In the genomic region with DNA sequence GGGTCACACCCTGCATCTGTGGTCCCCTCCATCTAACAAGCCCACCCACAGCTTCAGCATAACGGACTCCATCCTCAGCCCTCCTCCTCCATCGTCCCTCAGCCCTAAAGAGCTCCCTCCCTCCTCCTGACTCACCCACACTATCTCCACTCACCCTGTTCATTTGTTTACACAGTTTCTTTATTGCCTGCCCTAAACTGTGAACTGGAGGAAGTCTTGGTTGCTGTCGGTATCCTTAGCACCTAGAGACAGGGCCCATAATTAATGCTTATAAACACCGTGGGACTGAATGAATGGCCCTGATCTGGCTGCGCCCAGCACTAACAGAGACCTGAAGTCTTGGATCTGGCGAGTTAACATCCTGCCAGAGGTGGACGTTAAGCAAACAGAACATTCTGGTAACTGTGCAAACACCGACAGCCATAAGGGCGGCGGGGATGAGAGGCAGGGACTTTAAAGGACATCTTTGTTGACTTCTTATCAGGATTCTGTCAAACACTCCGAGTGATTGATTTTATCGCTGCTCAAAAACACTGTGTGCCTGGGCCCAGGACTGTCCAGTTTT, we compare ENCODE assay signal across 16 mouse cellular contexts. TPM values are rescaled to one million over a fixed set of nuclear protein-coding genes. Genes with fewer than 3 reads are reported as not detected.
DNase-seq lines count a peak whose midpoint lies in the region; TF ChIP-seq lines count a peak whose summit lies in the region.
"Had no signal": no experiment of that assay in that cellular context is flagged by ENCODE, and none has a peak within 500 bp of the region (broad histone marks: within the 10 kb centered on the region; RNA-seq: fewer than 3 reads in every experiment).

No protein-coding gene starts in this region.

- no peak for DNase-seq in gastrocnemius, adult 2 months
- no peak for DNase-seq in gastrocnemius, postnatal 4 days (ENCODE audit: low spot score in 2 of 2)
- DNase-seq in testis, postnatal 10 days (ENCODE audit: low spot score), result no peak
- DNase-seq in lung, postnatal 10 days, result peak; percentile 39
- DNase-seq in forebrain, embryonic 10.5 days (ENCODE audit: extremely low spot score, low spot score), result no peak
- no peak for DNase-seq in ovary, postnatal 10 days (ENCODE audit: low spot score)
- no peak for DNase-seq in gastrocnemius, postnatal 14 days
- DNase-seq: cerebellum, adult 18-20 months; gastrocnemius, postnatal 10 days; thymus, adult 18-20 months had no signal

- 93% methylated on average over 12 of the region's 12 CpGs for WGBS in forebrain, embryonic 10.5 days

- H3K36me3 ChIP-seq in testis, adult 2 months (ENCODE audit: control insufficient read depth, insufficient read depth, low read length), result no peaks in the 10 kb centered on the region
- peaks cover 70% of the 10 kb centered on the region for H3K36me3 ChIP-seq in forebrain, embryonic 10.5 days (replicated peaks)

- peak overlapping the region; percentile 20; the same call in 1 of the 2 replicates for H3K27ac ChIP-seq in gastrocnemius, adult 2 months
- H3K27ac ChIP-seq in testis, adult 2 months (ENCODE audit: control insufficient read depth, insufficient read depth, low read depth, low read length), result peak overlapping the region; percentile 19; the same call in 1 of the 2 replicates
- H3K27ac ChIP-seq in forebrain, embryonic 10.5 days, result no peak overlapping the region
- H3K27ac ChIP-seq: forebrain, embryonic 15.5 days; limb, embryonic 13.5 days; midbrain, embryonic 10.5 days had no signal

- no peak overlapping the region for H3K4me3 ChIP-seq in gastrocnemius, adult 2 months
- no peak overlapping the region for H3K4me3 ChIP-seq in testis, adult 2 months (ENCODE audit: control insufficient read depth, low read depth, low read length)
- no peak overlapping the region for H3K4me3 ChIP-seq in forebrain, embryonic 10.5 days
- H3K4me3 ChIP-seq: forebrain, embryonic 15.5 days; heart, embryonic 12.5 days; limb, embryonic 13.5 days; midbrain, embryonic 10.5 days had no signal

- H3K27me3 ChIP-seq in testis, adult 2 months (ENCODE audit: control insufficient read depth, insufficient read depth, low read length), result no peaks in the 10 kb centered on the region
- no peaks in the 10 kb centered on the region for H3K27me3 ChIP-seq in forebrain, embryonic 10.5 days (ENCODE audit: poor library complexity, severe bottlenecking)
- H3K27me3 ChIP-seq: forebrain, embryonic 15.5 days; heart, embryonic 12.5 days; limb, embryonic 13.5 days; Patski had no signal

- H3K9me3 ChIP-seq in forebrain, embryonic 10.5 days, result 0 out of 2 replicates have a peak, but pooled peaks cover 2% of the 10 kb centered on the region
- H3K9me3 ChIP-seq: forebrain, embryonic 15.5 days; heart, embryonic 12.5 days; limb, embryonic 13.5 days had no signal

- TF ChIP-seq CTCF in gastrocnemius, adult 2 months (IDR thresholded peaks at IDR 0.05), result no peak
- no peak for TF ChIP-seq CTCF in testis, adult 2 months (IDR thresholded peaks at IDR 0.05; ENCODE audit: control insufficient read depth, insufficient read depth, insufficient replicate concordance, low read depth, low read length)

- no peak for TF ChIP-seq POLR2A in testis, adult 2 months (IDR thresholded peaks at IDR 0.05; ENCODE audit: control insufficient read depth, low read depth, low read length)

- H3K4me1 ChIP-seq in testis, adult 2 months (ENCODE audit: control insufficient read depth, insufficient read depth, low read length), result peaks cover 25% of the 10 kb centered on the region
- H3K4me1 ChIP-seq in forebrain, embryonic 10.5 days, result peaks cover 30% of the 10 kb centered on the region

- intact Hi-C loops in gastrocnemius, adult 2 months (cut with DNase I), result no loop called here
- intact Hi-C loops in gastrocnemius, postnatal 14 days (cut with DNase I; ENCODE audit: low total_unique reads), result no loop called here

RNA-seq across cellular contexts. Expression of a gene that starts 10.0 kb away (rescaled TPM):
- 10 to 100 TPM; 47.2 to 61.7 TPM for total RNA-seq in gastrocnemius, adult 2 months (2021)
- total RNA-seq in gastrocnemius, postnatal 4 days (2021), result 10 to 100 TPM; 42.8 to 45.8 TPM
- 35.1 and 35.3 TPM in 2 replicates for polyA plus RNA-seq in testis, adult 2 months (2012; rRNA removed)
- polyA plus RNA-seq in forebrain, embryonic 10.5 days (2016; fragmentation: Nextera tagmentation; extraction: Ambion mirVana), result 74.5 and 79.7 TPM in 2 replicates
- 10 to 100 TPM; 23.9 to 36.8 TPM for total RNA-seq in gastrocnemius, postnatal 14 days (2021)

RNA-seq across cellular contexts. Expression of a gene that starts 18.9 kb away (rescaled TPM):
- total RNA-seq in gastrocnemius, adult 2 months (2021), result 100 to 1,000 TPM; 748 to 815 TPM
- 10 to 100 TPM; 90.6 to 98.1 TPM for total RNA-seq in gastrocnemius, postnatal 4 days (2021)
- 1.4 and 1.8 TPM in 2 replicates for polyA plus RNA-seq in testis, adult 2 months (2012; rRNA removed)
- 0.25 and 0.55 TPM in 2 replicates for polyA plus RNA-seq in forebrain, embryonic 10.5 days (2016; fragmentation: Nextera tagmentation; extraction: Ambion mirVana)
- total RNA-seq in gastrocnemius, postnatal 14 days (2021), result 100 to 1,000 TPM; 443 to 446 TPM

RNA-seq across cellular contexts. Expression of a gene that starts 30.6 kb away (rescaled TPM):
- 10 to 100 TPM; 14.0 to 15.9 TPM for total RNA-seq in gastrocnemius, adult 2 months (2021)
- 1 to 10 TPM; 3.9 to 4.2 TPM for total RNA-seq in gastrocnemius, postnatal 4 days (2021)
- polyA plus RNA-seq in testis, adult 2 months (2012; rRNA removed), result 0.73 and 2.1 TPM in 2 replicates
- 1.4 and 1.9 TPM in 2 replicates for polyA plus RNA-seq in forebrain, embryonic 10.5 days (2016; fragmentation: Nextera tagmentation; extraction: Ambion mirVana)
- 1 to 10 TPM; 7.6 to 9.6 TPM for total RNA-seq in gastrocnemius, postnatal 14 days (2021)

Comparison
In these comparisons a context has a peak if more than half of its experiments do, and no peak if none do; other contexts are left out.
1. RNA of a gene that starts 18.9 kb away (total RNA-seq): 748 to 815 TPM in gastrocnemius, adult 2 months and 443 to 446 TPM in gastrocnemius, postnatal 14 days; 90.6 to 98.1 TPM in gastrocnemius, postnatal 4 days; every median in the first group is over 4 times any median in the second.